Mouse (Mus musculus): ENCODE data around the gene Dhx30.

DNA sequence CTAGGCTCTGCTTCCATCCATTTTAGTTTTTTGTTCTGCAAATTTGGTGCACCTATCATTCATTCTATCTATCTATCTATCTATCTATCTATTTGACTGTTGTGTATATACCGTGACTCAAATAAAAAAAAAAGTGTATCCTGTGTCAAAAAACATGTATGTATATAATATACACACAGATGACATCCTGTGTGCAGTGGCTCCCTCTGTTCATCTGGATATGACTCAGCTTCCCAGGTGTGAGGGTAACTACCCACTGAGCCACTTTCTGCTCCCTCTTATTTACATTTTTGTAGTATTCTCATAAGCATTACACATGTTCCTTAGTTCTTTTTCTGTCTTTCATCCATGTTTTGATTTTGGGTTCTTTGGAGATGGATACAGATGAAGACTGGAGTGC is 24.5 kb upstream of the Dhx30 start:
- TF ChIP-seq CTCF (IDR thresholded peaks at IDR 0.05; ENCODE audit: insufficient read depth, low read depth, low read length) (no peak), POLR2A (IDR thresholded peaks at IDR 0.05; ENCODE audit: insufficient read depth, low read depth, low read length) (no peak)

All from olfactory bulb, adult 2 months (tissue).